Mouse (Mus musculus) skeletal muscle tissue, adult 2 months (tissue): ENCODE measurements around the gene Drd2.

Experiments used
- DNase-seq: peaks from one replicate; pipeline ENCODE4 v3.0.0-alpha.2; 2012; ENCODE audit warnings: low read depth, low spot score

Gene Drd2

GRCm38 (mm10) chr9:49450491-49450890 is 110.1 kb downstream of the Drd2 start:
- DNase-seq = no peak

DNA sequence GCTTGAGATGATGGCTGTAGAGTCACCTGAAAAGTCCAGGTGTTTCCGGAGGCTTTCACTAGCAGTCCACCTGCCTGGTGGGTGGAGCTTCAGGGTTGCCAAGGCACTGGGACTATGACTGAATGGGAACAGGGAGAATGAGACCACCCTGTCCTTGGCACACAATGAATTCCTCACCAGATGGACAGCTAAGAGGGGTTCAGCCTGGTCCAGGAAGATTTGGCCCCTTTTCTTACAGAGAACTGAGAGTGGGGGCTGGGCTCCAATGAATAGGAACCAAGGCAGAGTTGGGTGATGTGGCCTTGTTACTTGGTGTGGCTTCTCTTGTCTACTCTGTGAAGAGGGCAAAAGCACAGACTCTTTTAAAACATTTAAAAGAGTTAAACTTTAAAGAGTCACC is 112.0 kb downstream of the Drd2 start:
- DNase-seq = no peak

- no peak for DNase-seq
Observed at GRCm38 (mm10) chr9:49456136-49456535, 115.7 kb downstream of the Drd2 start.
